Comparison of ENCODE assay signal across 31 mouse cellular contexts in genomic region chr4:155817533-155817932, GRCm38 (mm10). TPM values are rescaled to one million over a fixed set of nuclear protein-coding genes. Genes with fewer than 3 reads are reported as not detected.
DNase-seq lines count a peak whose midpoint lies in the region; ATAC-seq and TF ChIP-seq lines count a peak whose summit lies in the region.
"Had no signal": no experiment of that assay in that cellular context is flagged by ENCODE, and none has a peak within 500 bp of the region (broad histone marks: within the 10 kb centered on the region; RNA-seq: fewer than 3 reads in every experiment).

No protein-coding gene starts in this region.

- no peak overlapping the region for H3K4me2 ChIP-seq in intestine, embryonic 15.5 days (replicated peaks)
- no peak overlapping the region for H3K4me2 ChIP-seq in intestine, postnatal 0 days (replicated peaks; ENCODE audit: low read depth)
- H3K4me2 ChIP-seq: embryonic facial prominence, embryonic 13.5 days; embryonic facial prominence, embryonic 15.5 days; forebrain, embryonic 13.5 days; forebrain, embryonic 15.5 days had no signal

- peak; percentile 53 for DNase-seq in kidney, adult 2 months
- no peak for DNase-seq in kidney, postnatal 10 days
- DNase-seq in R1 (ENCODE audit: low read depth, low spot score) = peak; percentile 26
- no peak for DNase-seq in ovary, postnatal 36 days (ENCODE audit: low spot score)
- no peak for DNase-seq in forebrain, embryonic 10.5 days (ENCODE audit: extremely low spot score, low spot score)
- no peak for DNase-seq in urinary bladder, postnatal 14 days (ENCODE audit: low spot score)
- DNase-seq: adrenal gland, adult 2 months; adrenal gland, postnatal 10 days; adrenal gland, postnatal 25 days; cerebellum, adult 11 months; cerebellum, adult 18-20 months; cerebellum, adult 8-10 months; cerebellum, adult 9-11 months; cerebellum, postnatal 14 days; cerebellum, postnatal 36 days; embryo, embryonic 11 days; forebrain, postnatal 0 days had no signal

- no peaks in the 10 kb centered on the region for H3K27me3 ChIP-seq in kidney, adult 2 months (replicated peaks; ENCODE audit: control insufficient read depth, insufficient read depth, low read length)
- H3K27me3 ChIP-seq in intestine, embryonic 15.5 days (replicated peaks) = no peaks in the 10 kb centered on the region
- no peaks in the 10 kb centered on the region for H3K27me3 ChIP-seq in intestine, postnatal 0 days (replicated peaks; ENCODE audit: control insufficient read depth, insufficient read depth, low read length)
- no peaks in the 10 kb centered on the region for H3K27me3 ChIP-seq in forebrain, embryonic 10.5 days (ENCODE audit: poor library complexity, severe bottlenecking)
- H3K27me3 ChIP-seq: CH12.LX; embryonic facial prominence, embryonic 13.5 days; embryonic facial prominence, embryonic 15.5 days; forebrain, embryonic 13.5 days; forebrain, embryonic 15.5 days; Patski had no signal

- no peak for TF ChIP-seq CTCF in kidney, adult 2 months (conservative IDR thresholded peaks at IDR 0.05; ENCODE audit: insufficient read depth, insufficient read length, low read depth, low read length)
- TF ChIP-seq CTCF in intestine, postnatal 0 days (IDR thresholded peaks at IDR 0.05; ENCODE audit: low read depth) = no peak

- no peaks in the 10 kb centered on the region for H3K9me3 ChIP-seq in intestine, embryonic 15.5 days
- H3K9me3 ChIP-seq in intestine, postnatal 0 days (ENCODE audit: control insufficient read depth) = no peaks in the 10 kb centered on the region
- H3K9me3 ChIP-seq in forebrain, embryonic 10.5 days = no peaks in the 10 kb centered on the region
- H3K9me3 ChIP-seq: embryonic facial prominence, embryonic 13.5 days; embryonic facial prominence, embryonic 15.5 days; forebrain, embryonic 13.5 days; forebrain, embryonic 15.5 days; G1E had no signal

- no peak for TF ChIP-seq POLR2A in kidney, adult 2 months (IDR thresholded peaks at IDR 0.05; ENCODE audit: low read depth, low read length)

- ATAC-seq in intestine, embryonic 15.5 days = peak; percentile 52
- ATAC-seq in intestine, postnatal 0 days = peak; percentile 46
- ATAC-seq: forebrain, embryonic 13.5 days; forebrain, embryonic 15.5 days; forebrain, postnatal 0 days; Patski had no signal

- 49% methylated on average over 4 of the region's 4 CpGs for WGBS in kidney, adult 2 months
- WGBS in intestine, embryonic 15.5 days = 68% methylated on average over 4 of the region's 4 CpGs
- 51% methylated on average over 4 of the region's 4 CpGs for WGBS in intestine, postnatal 0 days
- WGBS in forebrain, embryonic 10.5 days = 89% methylated on average over 4 of the region's 4 CpGs

- no peak overlapping the region for H3K4me3 ChIP-seq in kidney, adult 2 months (ENCODE audit: insufficient read depth, low read depth, low read length)
- H3K4me3 ChIP-seq in intestine, embryonic 15.5 days (replicated peaks) = no peak overlapping the region
- no peak overlapping the region for H3K4me3 ChIP-seq in intestine, postnatal 0 days (ENCODE audit: low read depth, low read length)
- H3K4me3 ChIP-seq in forebrain, embryonic 10.5 days = no peak overlapping the region
- H3K4me3 ChIP-seq: embryonic facial prominence, embryonic 13.5 days; embryonic facial prominence, embryonic 15.5 days; erythroblast, embryonic 14.5 days; forebrain, embryonic 13.5 days; forebrain, embryonic 15.5 days had no signal

- H3K9ac ChIP-seq in intestine, embryonic 15.5 days = no peak overlapping the region
- H3K9ac ChIP-seq in intestine, postnatal 0 days (ENCODE audit: low read depth, low read length) = no peak overlapping the region
- H3K9ac ChIP-seq: embryonic facial prominence, embryonic 13.5 days; embryonic facial prominence, embryonic 15.5 days; forebrain, embryonic 13.5 days; forebrain, embryonic 15.5 days; forebrain, postnatal 0 days had no signal

- peaks cover 37% of the 10 kb centered on the region for H3K36me3 ChIP-seq in kidney, adult 2 months (ENCODE audit: control insufficient read depth, insufficient read depth, low read length)
- H3K36me3 ChIP-seq in intestine, embryonic 15.5 days = peaks cover 44% of the 10 kb centered on the region
- peaks cover 78% of the 10 kb centered on the region for H3K36me3 ChIP-seq in intestine, postnatal 0 days (ENCODE audit: control insufficient read depth, insufficient read depth)
- peaks cover 93% of the 10 kb centered on the region for H3K36me3 ChIP-seq in forebrain, embryonic 10.5 days (replicated peaks)

- no peak overlapping the region for H3K27ac ChIP-seq in kidney, adult 2 months (ENCODE audit: insufficient read depth, low read depth, low read length)
- H3K27ac ChIP-seq in intestine, embryonic 15.5 days = no peak overlapping the region
- H3K27ac ChIP-seq in intestine, postnatal 0 days (ENCODE audit: low read depth, low read length) = no peak overlapping the region
- H3K27ac ChIP-seq in forebrain, embryonic 10.5 days = no peak overlapping the region
- H3K27ac ChIP-seq: embryonic facial prominence, embryonic 13.5 days; embryonic facial prominence, embryonic 15.5 days; forebrain, embryonic 13.5 days; forebrain, embryonic 15.5 days had no signal

- peaks cover 14% of the 10 kb centered on the region for H3K4me1 ChIP-seq in kidney, adult 2 months (ENCODE audit: control insufficient read depth, insufficient read depth, low read length)
- peaks cover 13% of the 10 kb centered on the region for H3K4me1 ChIP-seq in intestine, embryonic 15.5 days (replicated peaks)
- no peaks in the 10 kb centered on the region for H3K4me1 ChIP-seq in intestine, postnatal 0 days (replicated peaks; ENCODE audit: control insufficient read depth, insufficient read depth, low read length)
- peaks cover 17% of the 10 kb centered on the region for H3K4me1 ChIP-seq in forebrain, embryonic 10.5 days

RNA-seq across cellular contexts. Expression of gene Ccnl2, which starts 5.2 kb away (rescaled TPM):
- polyA plus RNA-seq in kidney, adult 2 months (2012; rRNA removed) = 54.1 and 56.8 TPM in 2 replicates
- 132 and 138 TPM in 2 replicates for polyA plus RNA-seq in intestine, embryonic 15.5 days (2015; fragmentation: Nextera tagmentation; extraction: Ambion mirVana)
- polyA plus RNA-seq in intestine, postnatal 0 days (2015; fragmentation: Nextera tagmentation; extraction: Ambion mirVana) = 54.7 and 65.1 TPM in 2 replicates
- 166 and 168 TPM in 2 replicates for polyA plus RNA-seq in forebrain, embryonic 10.5 days (2016; fragmentation: Nextera tagmentation; extraction: Ambion mirVana)

RNA-seq across cellular contexts. Expression of gene Aurkaip1, which starts 13.5 kb away (rescaled TPM):
- 164 and 195 TPM in 2 replicates for polyA plus RNA-seq in kidney, adult 2 months (2012; rRNA removed)
- 169 and 171 TPM in 2 replicates for polyA plus RNA-seq in intestine, embryonic 15.5 days (2015; fragmentation: Nextera tagmentation; extraction: Ambion mirVana)
- polyA plus RNA-seq in intestine, postnatal 0 days (2015; fragmentation: Nextera tagmentation; extraction: Ambion mirVana) = 152 and 153 TPM in 2 replicates
- 165 and 172 TPM in 2 replicates for polyA plus RNA-seq in forebrain, embryonic 10.5 days (2016; fragmentation: Nextera tagmentation; extraction: Ambion mirVana)

RNA-seq across cellular contexts. Expression of gene Mrpl20, which starts 14.9 kb away (rescaled TPM):
- polyA plus RNA-seq in kidney, adult 2 months (2012; rRNA removed) = 83.1 and 91.1 TPM in 2 replicates
- polyA plus RNA-seq in intestine, embryonic 15.5 days (2015; fragmentation: Nextera tagmentation; extraction: Ambion mirVana) = 225 and 226 TPM in 2 replicates
- polyA plus RNA-seq in intestine, postnatal 0 days (2015; fragmentation: Nextera tagmentation; extraction: Ambion mirVana) = 203 and 212 TPM in 2 replicates
- polyA plus RNA-seq in forebrain, embryonic 10.5 days (2016; fragmentation: Nextera tagmentation; extraction: Ambion mirVana) = 253 and 258 TPM in 2 replicates

RNA-seq across cellular contexts. Expression of gene Mxra8, which starts 21.9 kb away (rescaled TPM):
- polyA plus RNA-seq in kidney, adult 2 months (2012; rRNA removed) = 98.0 and 115 TPM in 2 replicates
- 76.9 and 81.3 TPM in 2 replicates for polyA plus RNA-seq in intestine, embryonic 15.5 days (2015; fragmentation: Nextera tagmentation; extraction: Ambion mirVana)
- polyA plus RNA-seq in intestine, postnatal 0 days (2015; fragmentation: Nextera tagmentation; extraction: Ambion mirVana) = 38.5 and 39.9 TPM in 2 replicates
- 37.6 and 39.4 TPM in 2 replicates for polyA plus RNA-seq in forebrain, embryonic 10.5 days (2016; fragmentation: Nextera tagmentation; extraction: Ambion mirVana)
- polyA plus RNA-seq: erythroblast, embryonic 14.5 days; G1E had no signal

RNA-seq across cellular contexts. Expression of gene Ankrd65, which starts 27.3 kb away (rescaled TPM):
- polyA plus RNA-seq in kidney, adult 2 months (2012; rRNA removed) = 2.8 and 3.2 TPM in 2 replicates
- polyA plus RNA-seq in intestine, embryonic 15.5 days (2015; fragmentation: Nextera tagmentation; extraction: Ambion mirVana) = not detected in 2 replicates
- polyA plus RNA-seq in intestine, postnatal 0 days (2015; fragmentation: Nextera tagmentation; extraction: Ambion mirVana) = not detected in 2 replicates
- polyA plus RNA-seq in forebrain, embryonic 10.5 days (2016; fragmentation: Nextera tagmentation; extraction: Ambion mirVana) = not detected in 2 replicates
- polyA plus RNA-seq: brain, embryonic 14.5 days; C2C12; embryonic facial prominence, embryonic 11.5 days; forebrain, embryonic 11.5 days; forebrain, embryonic 13.5 days; forebrain, embryonic 15.5 days; forebrain, postnatal 0 days; G1E; Patski had no signal

Comparison
In these comparisons a context has a peak if more than half of its experiments do, and no peak if none do; other contexts are left out.
1. DNase-seq: peak in kidney, adult 2 months (single experiment) and R1 (single experiment); none in kidney, postnatal 10 days (single experiment), ovary, postnatal 36 days (single experiment), forebrain, embryonic 10.5 days (single experiment) and urinary bladder, postnatal 14 days (single experiment).